Mouse (Mus musculus) layer of hippocampus, adult 8-10 months (tissue): ENCODE results near the gene Kncn. TPM values are rescaled to one million over a fixed set of nuclear protein-coding genes. Genes with fewer than 3 reads are reported as not detected.
A peak's percentile ranks its signal among the peaks of the same experiment; 100 is the strongest.

Source experiments
- DNase-seq, 2 experiments: peaks; one replicate each; pipeline ENCODE4 v3.0.0; 2022; ENCODE audit warnings: low spot score in 2 of 2
- total RNA-seq, 4 experiments: library from RNA; stranded (reverse); gene quantifications; 2 replicates each; pipeline ENCODE4 v1.2.4; 2022

The Kncn gene
- total RNA-seq, 4 experiments from 2014 or later = 0.39 to 0.53 (median 0.41) TPM; not detected in 1

- DNase-seq = no peak
Measured at GRCm38 (mm10) chr4:115935835-115936581, 51.8 kb downstream of the Kncn start.

- DNase-seq = no peak
Measured at GRCm38 (mm10) chr4:115936646-115937045, 52.4 kb downstream of the Kncn start.

- DNase-seq = no peak
Measured at GRCm38 (mm10) chr4:115937061-115937976, 53.1 kb downstream of the Kncn start.

GRCm38 (mm10) chr4:115938276-115939160 is 54.3 kb downstream of the Kncn start:
- peak in 1 of 2 experiments; percentile 21 for DNase-seq

Other genes starting within 250 kb of the Kncn start
- 1 to 10 TPM in 1 of 4 experiments, under 1 TPM in 3; 0.52 to 2.1 (median 0.76) TPM for gene Cyp4b1, start 236.7 kb upstream of the Kncn start, total RNA-seq
- 10 to 100 TPM; 57.2 to 62.0 (median 60.1) TPM for gene Efcab14, start 146.7 kb upstream of the Kncn start, total RNA-seq
- gene Tex38, start 103.4 kb upstream of the Kncn start, total RNA-seq = under 1 TPM in 2 of 4 experiments, not detected in 2; 0.43 to 0.85 TPM
- 10 to 100 TPM; 55.8 to 66.8 (median 63.1) TPM for gene Atpaf1, start 99.6 kb upstream of the Kncn start, total RNA-seq
- gene Mob3c, start 56.3 kb upstream of the Kncn start, total RNA-seq = 10 to 100 TPM in 1 of 4 experiments, 1 to 10 TPM in 3; 4.5 to 10.2 (median 7.1) TPM
- 10 to 100 TPM; 47.2 to 70.6 (median 53.7) TPM for gene Mknk1, start 45.2 kb upstream of the Kncn start, total RNA-seq
- under 1 TPM in 2 of 4 experiments, not detected in 2; 0.20 to 0.28 TPM for gene 6430628N08Rik, start 6.3 kb downstream of the Kncn start, total RNA-seq
- gene Dmbx1, start 55.5 kb downstream of the Kncn start, total RNA-seq = under 1 TPM in 1 of 4 experiments, not detected in 3; 0.08 TPM
- gene Faah, start 133.5 kb downstream of the Kncn start, total RNA-seq = 100 to 1,000 TPM; 125 to 145 (median 136) TPM
- 10 to 100 TPM; 10.6 to 11.8 (median 11.7) TPM for gene Nsun4, start 169.5 kb downstream of the Kncn start, total RNA-seq
- 100 to 1,000 TPM; 402 to 415 (median 406) TPM for gene Uqcrh, start 190.7 kb downstream of the Kncn start, total RNA-seq
- 10 to 100 TPM; 45.7 to 49.3 (median 47.9) TPM for gene Lrrc41, start 190.9 kb downstream of the Kncn start, total RNA-seq
- 1 to 10 TPM in 1 of 4 experiments, under 1 TPM in 3; 0.41 to 1.1 (median 0.72) TPM for gene Rad54l, start 239.3 kb downstream of the Kncn start, total RNA-seq
- 10 to 100 TPM; 69.7 to 76.0 (median 72.0) TPM for gene Pomgnt1, start 239.4 kb downstream of the Kncn start, total RNA-seq